Mouse (Mus musculus) frontal cortex, postnatal 36 days (tissue): Measurements from ENCODE around the gene Ltc4s.
A peak's percentile ranks its signal among the peaks of the same experiment; 100 is the strongest.

ENCODE experiments used
- DNase-seq, 2 experiments: peaks; one replicate each; pipeline ENCODE4 v3.0.0; 2022; ENCODE audit warnings: low spot score in 2 of 2

The Ltc4s gene

DNA sequence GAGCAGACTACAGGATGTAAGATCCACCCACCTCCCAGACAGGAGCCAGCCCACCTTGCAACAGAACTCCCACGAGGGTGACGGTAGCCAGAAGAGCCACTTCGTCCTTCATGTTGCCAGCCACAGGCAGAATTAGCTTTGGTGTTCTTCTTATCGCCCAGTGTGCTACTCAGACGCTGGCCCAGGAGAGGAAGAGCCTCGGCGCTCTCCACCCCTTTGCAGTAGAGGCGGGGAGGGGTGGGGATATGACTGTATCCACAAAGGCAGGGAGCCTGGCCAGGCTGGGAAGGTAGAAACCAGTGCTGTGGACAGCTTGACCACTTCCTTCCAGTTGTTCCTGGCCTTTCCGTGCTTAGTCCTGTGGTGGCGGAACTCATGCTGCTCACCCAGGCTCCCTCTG is at the start of gene Ltc4s:
Gene Ltc4s, minus strand, starts transcription at position 293 of the 400 bp plus-strand sequence.
- no peak for DNase-seq

DNA sequence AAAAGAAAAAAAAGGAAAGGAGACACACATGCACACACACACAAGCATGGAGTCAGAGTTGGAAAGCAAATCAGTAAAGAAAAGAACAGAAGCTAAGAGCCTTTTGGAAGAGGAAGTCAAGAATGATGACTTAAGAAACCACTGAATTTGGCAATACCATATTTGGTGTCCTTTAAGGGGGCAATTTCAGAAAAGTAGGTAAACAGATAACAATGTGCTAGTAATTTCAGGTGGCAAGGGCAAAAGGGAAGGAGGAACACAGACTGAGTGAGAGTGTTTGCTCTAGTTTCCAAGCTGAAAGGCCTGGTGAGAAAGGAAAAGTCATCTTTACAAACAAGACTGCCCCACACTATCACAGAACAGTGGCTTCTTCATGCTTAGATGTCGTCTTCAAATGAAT is 48.0 kb upstream of the Ltc4s start:
- no peak for DNase-seq

- DNase-seq = no peak
These were observed 47.3 kb upstream of the Ltc4s start for GRCm38 (mm10) chr11:50285696-50286095.

DNA sequence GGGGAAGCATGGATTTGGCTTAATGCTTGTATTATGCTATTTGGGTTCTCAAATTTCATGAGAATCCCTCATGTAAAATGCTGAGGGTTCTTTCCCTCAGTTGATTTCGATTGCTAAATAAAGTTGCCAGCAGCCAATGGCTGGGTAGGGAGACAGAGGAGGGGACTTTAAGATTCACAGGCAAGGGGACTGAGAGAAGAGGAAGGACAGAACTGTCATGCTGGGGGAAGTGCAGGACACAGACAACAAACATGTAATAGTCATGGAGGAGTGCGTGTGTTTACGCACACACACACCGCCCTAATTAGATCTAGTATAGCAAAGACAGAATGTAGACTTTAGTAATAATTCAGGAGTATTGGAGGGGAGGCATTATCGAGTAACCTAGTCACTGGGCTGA is 46.8 kb upstream of the Ltc4s start:
- DNase-seq = no peak

GRCm38 (mm10) chr11:50280053-50280452 is 41.6 kb upstream of the Ltc4s start:
- DNase-seq = no peak

DNA sequence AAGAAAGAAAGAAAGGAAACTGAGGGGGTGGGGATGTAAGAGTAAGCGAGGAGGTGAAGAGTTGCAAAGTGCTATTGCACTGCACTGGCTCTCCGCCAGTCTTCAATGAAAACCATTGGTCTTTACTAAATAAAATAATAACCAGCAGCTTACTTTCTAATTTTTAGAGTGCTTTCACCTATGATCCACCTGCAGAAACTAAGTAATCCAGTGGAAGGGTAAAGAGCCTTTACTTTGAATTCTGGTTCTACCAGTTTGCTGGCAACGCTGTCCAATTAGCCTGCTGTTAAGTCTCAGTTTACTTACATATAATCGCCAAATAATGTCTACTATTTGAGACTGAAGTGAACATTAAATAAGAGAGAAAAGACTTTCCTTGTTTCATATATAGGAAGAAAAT is 40.6 kb upstream of the Ltc4s start:
- no peak for DNase-seq

- no peak for DNase-seq
These were observed 39.3 kb upstream of the Ltc4s start for GRCm38 (mm10) chr11:50277706-50278105.

DNA sequence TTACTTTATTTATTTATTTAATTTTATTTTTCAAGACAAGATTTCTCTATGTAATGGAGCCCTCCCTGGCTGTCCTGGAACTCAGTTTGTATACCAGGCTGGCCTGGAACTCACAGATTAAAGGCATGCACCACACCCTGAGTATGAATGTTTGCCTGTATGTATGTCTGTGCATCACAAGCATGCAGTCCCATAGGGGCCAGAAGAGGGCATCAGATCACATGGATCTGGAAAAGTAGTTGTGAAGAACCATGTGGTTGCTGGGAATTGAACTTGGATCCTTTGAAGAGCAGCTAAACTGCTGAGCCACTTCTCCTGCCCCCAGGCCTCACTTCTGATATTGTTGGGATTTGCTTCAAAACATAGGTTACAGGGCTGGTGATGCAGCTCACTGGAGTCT is 38.6 kb upstream of the Ltc4s start:
- DNase-seq = no peak

GRCm38 (mm10) chr11:50275568-50276151 is 37.2 kb upstream of the Ltc4s start:
- peak in 1 of 2 experiments; percentile 30 for DNase-seq

- DNase-seq = no peak
These were observed 36.7 kb upstream of the Ltc4s start for GRCm38 (mm10) chr11:50275077-50275476.

- no peak for DNase-seq
These were observed 34.4 kb upstream of the Ltc4s start for GRCm38 (mm10) chr11:50272819-50273218.

DNA sequence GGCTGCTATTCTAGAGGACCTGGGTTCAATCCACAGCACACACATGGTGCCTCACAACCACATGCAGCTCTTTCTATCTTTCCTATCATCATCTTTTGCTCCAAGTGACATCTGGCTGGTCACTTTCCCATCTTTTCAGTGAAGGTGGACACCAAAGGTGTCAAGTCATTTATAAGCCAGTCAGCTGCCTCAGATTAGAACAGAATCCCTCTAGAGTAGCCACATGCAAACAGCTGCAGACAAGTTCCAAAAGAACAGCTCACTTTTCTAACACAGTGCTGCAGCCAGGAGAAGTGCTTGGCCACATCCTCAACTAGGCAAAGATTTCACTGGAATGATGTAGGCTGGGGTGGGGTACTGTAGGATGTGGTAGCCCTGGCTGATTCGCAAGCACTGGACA is 31.5 kb upstream of the Ltc4s start:
- DNase-seq = no peak

GRCm38 (mm10) chr11:50269163-50269562 is 30.7 kb upstream of the Ltc4s start:
- DNase-seq = no peak

GRCm38 (mm10) chr11:50266997-50267396 is 28.6 kb upstream of the Ltc4s start:
- no peak for DNase-seq

DNA sequence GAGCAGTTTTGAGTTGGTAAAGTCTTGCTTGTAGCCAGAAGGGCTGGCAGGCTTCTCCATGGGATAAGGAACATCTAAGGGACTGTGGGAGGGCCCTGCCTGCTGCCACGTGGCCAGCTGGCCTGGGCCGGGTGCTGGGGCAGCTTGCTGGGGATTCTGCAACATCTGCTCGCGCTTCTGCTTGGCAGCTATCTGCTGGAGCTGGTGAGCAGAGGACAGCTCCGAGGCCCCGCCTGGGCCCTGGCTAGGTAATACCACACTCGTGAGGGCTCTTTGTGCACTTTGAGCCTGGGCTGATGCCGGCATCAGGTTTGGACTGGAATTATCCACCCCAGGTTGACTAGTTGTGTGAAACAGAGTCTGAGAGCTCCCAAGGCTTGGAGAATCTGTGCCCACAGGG is 27.5 kb upstream of the Ltc4s start:
- DNase-seq = no peak

DNA sequence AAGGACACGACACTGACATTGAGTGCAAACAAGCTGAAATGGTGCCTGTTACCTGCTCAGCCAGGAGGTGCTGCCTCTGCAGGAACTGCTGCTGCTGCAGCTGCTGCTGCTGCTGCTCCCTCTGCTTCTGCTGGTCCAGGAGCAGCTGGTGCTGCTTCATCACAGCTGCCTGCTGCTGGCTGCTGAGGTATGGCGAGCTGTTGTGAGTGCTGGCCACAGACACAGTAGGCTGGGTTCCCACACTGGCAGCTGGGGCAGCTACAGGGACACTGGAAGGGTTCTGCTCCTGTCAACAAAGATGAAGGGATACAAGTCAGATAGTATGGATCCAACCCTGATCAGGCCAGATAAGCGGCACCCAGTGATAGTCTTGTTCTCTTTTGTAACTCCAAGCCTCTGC is 24.8 kb upstream of the Ltc4s start:
- no peak for DNase-seq

DNA sequence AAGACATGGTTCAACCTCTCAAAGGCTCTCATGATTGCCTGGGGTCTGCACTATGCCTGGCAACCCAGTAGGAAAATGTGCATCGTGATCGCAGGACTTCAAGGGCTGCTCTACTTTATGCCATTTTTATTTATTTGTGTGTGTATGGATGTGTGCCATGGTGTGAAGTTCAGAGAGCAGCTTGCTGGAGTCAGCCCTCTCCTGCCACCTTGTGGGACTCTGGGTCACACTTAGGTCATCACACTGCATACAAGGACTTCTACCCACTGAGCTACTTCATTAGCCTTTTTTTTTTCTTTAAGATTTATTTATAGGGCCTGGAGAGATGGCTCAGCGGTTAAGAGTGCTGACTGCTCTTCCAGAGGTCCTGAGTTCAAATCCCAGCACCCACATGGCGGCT is 23.6 kb upstream of the Ltc4s start:
- DNase-seq = no peak

DNA sequence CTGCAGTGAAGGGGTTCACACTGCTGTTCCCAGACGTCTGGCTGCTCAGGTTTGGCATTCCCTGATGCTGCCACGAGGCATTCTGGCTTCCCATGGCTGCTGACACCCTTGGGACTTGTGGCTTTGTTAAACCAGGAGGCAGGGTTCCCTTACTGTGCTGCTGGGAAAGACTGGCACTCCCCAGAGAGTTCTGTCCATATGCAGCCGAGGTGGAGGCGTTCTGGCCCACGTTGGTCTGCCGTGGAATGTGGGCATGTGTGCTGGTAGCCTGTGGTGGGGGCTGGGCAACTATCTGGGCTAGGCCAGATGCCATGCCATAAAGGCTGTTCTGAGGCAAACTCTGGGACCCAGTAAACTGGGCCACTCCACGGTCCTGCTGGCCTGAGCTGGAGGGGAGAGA is 19.9 kb upstream of the Ltc4s start:
- DNase-seq = peak in 1 of 2 experiments; percentile 65

DNA sequence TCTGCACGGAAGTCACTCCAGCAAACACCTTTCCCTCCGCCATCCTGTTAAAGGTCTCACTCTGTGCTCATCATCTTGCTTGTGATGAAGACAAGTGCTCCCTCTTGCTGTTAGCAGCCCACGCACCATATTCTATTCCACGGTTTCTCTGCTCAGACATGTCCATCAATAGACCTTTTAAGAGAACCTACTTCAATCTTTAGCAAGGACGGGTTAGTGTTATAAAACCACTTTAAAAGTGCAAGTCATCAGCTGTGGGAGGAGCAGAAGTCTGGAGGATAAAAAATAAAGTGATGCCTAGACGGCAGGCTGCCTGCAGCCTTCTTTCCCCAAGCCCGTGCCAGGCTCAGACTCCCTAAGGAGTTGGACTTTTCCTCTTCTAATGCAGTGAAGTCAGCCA is 18.2 kb upstream of the Ltc4s start:
- DNase-seq = peak in 1 of 2 experiments; percentile 58

GRCm38 (mm10) chr11:50254010-50254580 is 15.7 kb upstream of the Ltc4s start:
- DNase-seq = peak; percentile 87 to 92

DNA sequence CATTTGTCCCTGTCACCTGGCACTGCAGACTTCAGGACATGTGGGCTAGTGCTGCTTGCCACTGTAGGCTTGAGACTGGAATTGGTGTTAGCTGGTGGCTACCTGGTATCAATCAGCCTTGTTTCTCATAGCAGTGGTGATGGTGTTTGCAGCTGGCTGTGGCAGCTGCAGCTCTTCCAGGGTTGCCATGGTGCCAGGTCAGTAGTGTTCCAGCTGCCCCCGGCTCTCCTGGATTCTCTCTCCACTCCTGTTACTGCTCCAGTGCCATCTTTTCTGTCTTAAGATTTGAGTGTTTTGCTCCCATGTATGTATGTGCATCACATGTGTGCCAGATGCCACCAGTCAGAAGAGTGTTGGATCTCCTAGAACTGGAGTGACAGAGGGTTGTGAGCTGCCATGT is 15.0 kb upstream of the Ltc4s start:
- DNase-seq = no peak

GRCm38 (mm10) chr11:50252684-50253265 is 14.4 kb upstream of the Ltc4s start:
- no peak for DNase-seq

GRCm38 (mm10) chr11:50252166-50252565 is 13.8 kb upstream of the Ltc4s start:
- no peak for DNase-seq
